Mouse (Mus musculus) limb, embryonic 13.5 days (tissue): ENCODE results near the gene Rgs6. TPM values are rescaled to one million over a fixed set of nuclear protein-coding genes. Genes with fewer than 3 reads are reported as not detected.
A peak's percentile ranks its signal among the peaks of the same experiment; 100 is the strongest.

Source experiments
- ATAC-seq: fragments of 200-750 bp; cut with Nextera tagmentation; 2 replicates; pipeline ENCODE4 v1.8.0; 2017; ENCODE audit warnings: low read depth, moderate number of reproducible peaks, moderate TSS enrichment; ENCODE audit not compliant: low FRiP score
- H3K27ac ChIP-seq: fragments of 300-500 bp; sonication (generic); 2 replicates; pipeline ENCODE4 v1.5.1; 2015; ENCODE audit warnings: inconsistent platforms, mild to moderate bottlenecking, moderate library complexity
- H3K27me3 ChIP-seq: fragments of 300-500 bp; sonication (generic); 2 replicates; pipeline ENCODE4 v1.6.1; 2015; ENCODE audit warnings: mild to moderate bottlenecking, inconsistent platforms
- H3K36me3 ChIP-seq: fragments of 300-500 bp; sonication (generic); 2 replicates; pipeline ENCODE4 v1.6.1; 2015; ENCODE audit warnings: inconsistent platforms, mild to moderate bottlenecking, moderate library complexity
- H3K4me1 ChIP-seq: fragments of 300-500 bp; sonication (generic); 2 replicates; pipeline ENCODE4 v1.6.1; 2015; ENCODE audit warnings: inconsistent platforms
- H3K4me2 ChIP-seq: fragments of 300-500 bp; sonication (generic); replicated peaks from 2 replicates; pipeline ENCODE4 v1.6.1; 2015; ENCODE audit warnings: inconsistent platforms, mild to moderate bottlenecking, moderate library complexity
- H3K4me3 ChIP-seq: fragments of 300-500 bp; sonication (generic); 2 replicates; pipeline ENCODE4 v1.5.1; 2015; ENCODE audit warnings: moderate library complexity, mild to moderate bottlenecking, inconsistent platforms
- H3K9ac ChIP-seq: fragments of 300-500 bp; sonication (generic); 2 replicates; pipeline ENCODE4 v1.6.1; 2015; ENCODE audit warnings: mild to moderate bottlenecking, inconsistent platforms
- H3K9me3 ChIP-seq: fragments of 300-500 bp; sonication (generic); 2 replicates; pipeline ENCODE4 v1.6.1; 2016; ENCODE audit warnings: inconsistent platforms
- WGBS: fragments of 180-500 bp; shearing (Covaris S2); methylation state at CpG from one replicate; pipeline ENCODE4 v1.1.7; 2015; 5-methylcytosine and 5-hydroxymethylcytosine counted together
- polyA plus RNA-seq: library from polyadenylated mRNA; unstranded; fragments of >200 nt; fragmentation: Nextera tagmentation; extraction: Ambion mirVana; gene quantifications from 2 replicates; pipeline ENCODE4 v1.2.1, GENCODE M21; 2015

Gene Rgs6
- polyA plus RNA-seq, 1 experiment from 2014 or later = 2.6 TPM

- WGBS = 77% methylated on average over 6 of the region's 6 CpGs
- Histone ChIP-seq H3K4me2 (no peak overlapping the region), H3K36me3 (no peaks in the 10 kb centered on the region), H3K27ac (no peak overlapping the region), H3K27me3 (no peaks in the 10 kb centered on the region), H3K9ac (no peak overlapping the region), H3K4me3 (no peak overlapping the region), H3K4me1 (peaks cover 11% of the 10 kb centered on the region; the same call in 1 of the 2 replicates), H3K9me3 (no peaks in the 10 kb centered on the region)
- no peak for ATAC-seq
Observed at GRCm38 (mm10) chr12:82600406-82600805, 12.3 kb downstream of the Rgs6 start.

DNA sequence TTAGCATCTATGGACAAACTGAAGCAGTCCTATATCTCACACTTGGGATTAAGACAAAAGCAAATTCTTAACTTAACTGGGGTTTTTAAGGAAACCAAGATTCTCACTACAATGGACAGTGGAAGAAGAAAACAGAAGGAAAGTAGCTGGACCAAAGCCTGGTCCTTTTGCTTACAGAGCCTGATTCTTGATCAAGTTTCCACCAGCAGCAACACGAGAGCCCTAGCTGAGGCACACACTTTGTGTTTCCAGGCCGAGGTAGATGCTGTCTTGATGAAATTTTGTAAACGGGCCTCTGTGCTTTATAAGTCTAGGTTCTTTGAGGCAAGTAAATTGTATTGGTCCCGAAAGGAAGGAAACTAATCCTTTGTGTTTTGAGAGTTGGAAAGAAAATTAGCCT is 14.7 kb downstream of the Rgs6 start:
- no peak for ATAC-seq
- Histone ChIP-seq H3K27ac (no peak overlapping the region), H3K9me3 (no peaks in the 10 kb centered on the region), H3K4me1 (peaks cover 11% of the 10 kb centered on the region; the same call in 1 of the 2 replicates), H3K4me3 (no peak overlapping the region), H3K9ac (no peak overlapping the region), H3K4me2 (no peak overlapping the region), H3K27me3 (no peaks in the 10 kb centered on the region), H3K36me3 (no peaks in the 10 kb centered on the region)
- WGBS = 37% methylated on average over 4 of the region's 4 CpGs

DNA sequence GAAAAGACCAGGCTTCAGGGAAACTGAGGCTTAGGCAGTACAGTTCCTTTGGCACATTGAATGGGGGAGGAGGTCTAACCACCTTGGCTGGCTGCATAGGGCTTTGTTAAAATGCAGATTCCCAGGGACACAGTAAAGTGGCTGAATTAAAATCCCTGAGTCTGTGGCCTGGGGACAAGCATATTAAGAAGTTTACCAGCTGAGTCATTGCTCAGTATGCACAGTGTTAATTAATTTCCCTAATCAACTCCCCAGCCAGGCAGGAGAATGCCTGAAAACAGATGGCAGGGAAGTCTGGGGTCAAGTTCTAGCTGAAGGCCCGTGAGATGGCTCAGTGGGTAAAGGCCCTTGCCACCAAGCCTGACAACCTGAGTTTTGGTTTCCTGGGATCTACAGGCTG is 15.2 kb downstream of the Rgs6 start:
- Histone ChIP-seq H3K4me1 (peaks cover 11% of the 10 kb centered on the region; the same call in 1 of the 2 replicates), H3K9ac (no peak overlapping the region), H3K27ac (no peak overlapping the region), H3K36me3 (no peaks in the 10 kb centered on the region), H3K4me3 (no peak overlapping the region), H3K27me3 (no peaks in the 10 kb centered on the region), H3K4me2 (no peak overlapping the region), H3K9me3 (no peaks in the 10 kb centered on the region)
- ATAC-seq = no peak
- WGBS = 24% methylated on average over 1 of the region's 1 CpGs

- Histone ChIP-seq H3K4me2 (no peak overlapping the region), H3K9ac (no peak overlapping the region), H3K4me1 (peaks cover 11% of the 10 kb centered on the region; the same call in 1 of the 2 replicates), H3K9me3 (no peaks in the 10 kb centered on the region), H3K27me3 (no peaks in the 10 kb centered on the region), H3K27ac (no peak overlapping the region), H3K4me3 (no peak overlapping the region), H3K36me3 (no peaks in the 10 kb centered on the region)
- WGBS = 77% methylated on average over 4 of the region's 4 CpGs
- no peak for ATAC-seq
Observed at GRCm38 (mm10) chr12:82603979-82604378, 15.9 kb downstream of the Rgs6 start.

DNA sequence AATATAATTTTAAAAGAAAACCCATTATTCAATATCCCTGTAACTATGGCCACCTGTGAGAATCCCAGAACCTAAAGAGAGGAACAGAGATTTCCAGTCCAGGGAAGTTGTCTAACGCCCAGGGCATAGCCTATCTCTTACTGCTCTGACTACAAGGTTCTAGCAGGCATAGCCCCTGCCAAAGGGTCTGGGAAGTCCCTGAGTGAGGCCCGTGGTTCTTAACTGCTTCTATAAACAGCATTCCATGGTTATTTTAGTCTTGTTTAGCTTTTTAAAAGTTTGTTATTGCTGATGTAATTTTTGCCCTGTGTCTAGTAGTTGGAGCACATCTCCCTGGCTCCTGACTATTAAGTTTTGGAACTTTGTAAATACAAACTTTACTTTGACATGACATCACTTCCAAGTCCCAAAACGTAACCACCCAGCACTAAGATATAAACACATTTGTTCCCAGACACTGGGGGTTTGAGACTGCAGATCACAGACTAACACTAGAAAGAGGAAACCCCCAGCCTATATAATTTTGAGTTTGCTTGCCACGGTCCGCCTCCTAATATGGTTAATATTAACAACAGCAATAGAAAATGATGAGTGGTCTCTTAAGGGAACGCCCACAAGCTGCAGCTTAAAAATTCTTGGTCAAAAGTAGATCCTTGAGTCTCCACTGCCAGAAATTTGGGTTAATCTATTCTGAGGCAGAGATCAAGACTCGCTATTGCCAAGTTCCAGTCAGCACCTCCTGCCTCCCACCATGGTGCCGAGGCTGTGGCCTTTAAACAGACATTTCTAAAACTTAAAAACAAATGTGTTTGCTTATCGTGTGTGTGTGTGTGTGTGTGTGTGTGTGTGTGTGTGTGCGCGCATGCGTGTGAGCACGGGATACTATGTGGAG is 24.9 kb downstream of the Rgs6 start:
- no peak overlapping the region for H3K27ac ChIP-seq
- H3K27me3 ChIP-seq = peaks cover 36% of the 10 kb centered on the region
- no peak overlapping the region for H3K9ac ChIP-seq
- H3K4me2 ChIP-seq = no peak overlapping the region
- no peak overlapping the region for H3K4me3 ChIP-seq
- 0 out of 2 replicates have a peak, but pooled peaks cover 2% of the 10 kb centered on the region for H3K9me3 ChIP-seq
- H3K4me1 ChIP-seq = peaks cover 15% of the 10 kb centered on the region
- ATAC-seq = no peak
- no peaks in the 10 kb centered on the region for H3K36me3 ChIP-seq
- WGBS = 75% methylated on average over 13 of the region's 13 CpGs

GRCm38 (mm10) chr12:82616486-82616812 is 28.4 kb downstream of the Rgs6 start:
- Histone ChIP-seq H3K4me3 (peak overlapping the region; percentile 61), H3K27me3 (peaks cover 64% of the 10 kb centered on the region), H3K4me2 (peak overlapping the region; percentile 98), H3K36me3 (no peaks in the 10 kb centered on the region), H3K27ac (no peak overlapping the region), H3K9me3 (0 out of 2 replicates have a peak, but pooled peaks cover 2% of the 10 kb centered on the region), H3K9ac (peak overlapping the region; percentile 64), H3K4me1 (peaks cover 18% of the 10 kb centered on the region)
- 2% methylated on average over 19 of the region's 19 CpGs for WGBS
- ATAC-seq = no peak

- Histone ChIP-seq H3K4me3 (peak overlapping the region; percentile 61), H3K9me3 (0 out of 2 replicates have a peak, but pooled peaks cover 2% of the 10 kb centered on the region), H3K4me1 (peaks cover 18% of the 10 kb centered on the region), H3K4me2 (peak overlapping the region; percentile 98), H3K9ac (peak overlapping the region; percentile 64), H3K27ac (no peak overlapping the region), H3K27me3 (peaks cover 65% of the 10 kb centered on the region), H3K36me3 (no peaks in the 10 kb centered on the region)
- peak; percentile 66; the same call in 1 of the 2 replicates for ATAC-seq
- 1% methylated on average over 78 of the region's 86 CpGs for WGBS
Observed at GRCm38 (mm10) chr12:82616813-82617681, 29.0 kb downstream of the Rgs6 start.

DNA sequence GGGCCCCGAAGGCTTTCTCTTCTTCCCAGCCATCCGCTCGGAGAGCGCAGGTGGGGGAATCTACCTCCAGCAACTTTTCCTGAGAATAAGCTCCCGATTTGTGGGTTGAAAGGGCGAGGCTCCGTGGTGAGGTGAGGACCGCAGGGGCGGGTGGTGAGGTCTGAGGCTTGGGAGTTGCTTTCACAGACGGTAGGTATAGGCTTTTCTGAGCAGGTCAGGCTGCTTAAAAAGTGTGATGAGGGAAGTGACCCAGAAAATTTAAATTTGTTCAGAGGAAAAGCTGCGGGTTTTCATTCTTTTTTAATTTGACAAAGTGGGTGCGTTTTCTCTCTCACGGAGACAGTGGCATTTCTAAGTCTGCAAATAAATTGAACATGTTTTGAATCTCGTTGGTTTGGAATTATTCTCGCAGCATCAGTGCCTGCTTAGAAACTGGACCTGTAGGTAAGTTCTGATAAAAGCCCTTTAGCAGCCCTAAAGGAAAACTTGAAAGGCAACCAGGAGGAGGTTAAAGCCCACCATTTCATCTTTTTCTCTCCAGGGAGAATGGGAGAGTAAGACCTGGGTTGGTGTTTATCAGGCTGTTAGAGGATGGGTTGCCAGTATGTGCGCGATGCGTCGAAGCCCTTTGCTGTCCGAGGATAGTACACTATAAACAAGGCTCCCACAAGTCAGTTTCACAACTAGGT is 29.7 kb downstream of the Rgs6 start:
- peak overlapping the region; percentile 61 for H3K4me3 ChIP-seq
- no peak overlapping the region for H3K27ac ChIP-seq
- peak overlapping the region; percentile 98 for H3K4me2 ChIP-seq
- H3K9me3 ChIP-seq = 0 out of 2 replicates have a peak, but pooled peaks cover 2% of the 10 kb centered on the region
- 22% methylated on average over 20 of the region's 20 CpGs for WGBS
- no peaks in the 10 kb centered on the region for H3K36me3 ChIP-seq
- no peak for ATAC-seq
- H3K9ac ChIP-seq = peak overlapping the region; percentile 64
- peaks cover 68% of the 10 kb centered on the region for H3K27me3 ChIP-seq
- peaks cover 18% of the 10 kb centered on the region for H3K4me1 ChIP-seq

GRCm38 (mm10) chr12:82640441-82640840 is 52.3 kb downstream of the Rgs6 start:
- Histone ChIP-seq H3K27me3 (no peaks in the 10 kb centered on the region), H3K4me2 (no peak overlapping the region), H3K4me1 (no peaks in the 10 kb centered on the region), H3K27ac (no peak overlapping the region), H3K4me3 (no peak overlapping the region), H3K9ac (no peak overlapping the region), H3K9me3 (no peaks in the 10 kb centered on the region), H3K36me3 (no peaks in the 10 kb centered on the region)
- no peak for ATAC-seq
- 93% methylated on average over 10 of the region's 10 CpGs for WGBS

- Histone ChIP-seq H3K4me3 (no peak overlapping the region), H3K4me2 (no peak overlapping the region), H3K4me1 (no peaks in the 10 kb centered on the region), H3K36me3 (no peaks in the 10 kb centered on the region), H3K27me3 (no peaks in the 10 kb centered on the region), H3K9me3 (no peaks in the 10 kb centered on the region), H3K27ac (no peak overlapping the region), H3K9ac (no peak overlapping the region)
- no peak for ATAC-seq
- 97% methylated on average over 4 of the region's 4 CpGs for WGBS
Observed at GRCm38 (mm10) chr12:82647876-82648275, 59.8 kb downstream of the Rgs6 start.

DNA sequence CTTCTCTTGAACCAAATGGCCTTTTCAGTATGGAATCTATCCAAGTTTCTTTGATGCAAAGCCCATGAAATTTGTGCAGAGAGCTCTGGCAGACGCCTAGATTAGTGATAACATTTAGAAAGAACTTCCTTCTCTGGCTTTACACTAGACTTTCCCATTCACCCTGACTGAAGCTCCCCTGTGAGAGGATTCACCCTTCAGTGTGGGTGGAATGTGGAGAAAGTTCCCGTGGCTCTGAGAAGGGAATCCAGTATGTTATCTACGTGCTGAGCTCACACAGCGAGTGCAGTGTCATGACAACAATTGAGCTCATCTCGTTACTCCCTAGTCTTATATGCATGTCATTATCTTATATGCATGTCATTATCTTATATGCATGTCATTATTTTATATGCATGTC is 61.9 kb downstream of the Rgs6 start:
- Histone ChIP-seq H3K9ac (no peak overlapping the region), H3K9me3 (no peaks in the 10 kb centered on the region), H3K36me3 (no peaks in the 10 kb centered on the region), H3K27ac (no peak overlapping the region), H3K4me1 (no peaks in the 10 kb centered on the region), H3K27me3 (no peaks in the 10 kb centered on the region), H3K4me2 (no peak overlapping the region), H3K4me3 (no peak overlapping the region)
- no peak for ATAC-seq
- WGBS = 72% methylated on average over 5 of the region's 5 CpGs
